Mouse (Mus musculus): ENCODE measurements around the gene Tcte2. TPM values are rescaled to one million over a fixed set of nuclear protein-coding genes. Genes with fewer than 3 reads are reported as not detected.

The Tcte2 gene
- polyA plus RNA-seq, 1 experiment: 0.44 TPM

GRCm38 (mm10) chr17:13746330-13746729 lies 15.3 kb downstream of the Tcte2 start:
- 65% methylated on average over 6 of the region's 6 CpGs for WGBS
- H3K27me3 ChIP-seq (ENCODE audit: control insufficient read depth, insufficient read depth, low read length): no peaks in the 10 kb centered on the region

GRCm38 (mm10) chr17:13745373-13745772 lies 16.3 kb downstream of the Tcte2 start:
- H3K4me3 ChIP-seq (ENCODE audit: low read depth, low read length): no peak overlapping the region
- WGBS: 48% methylated on average over 2 of the region's 2 CpGs
- H3K27ac ChIP-seq (ENCODE audit: insufficient read depth, low read depth, low read length): no peak overlapping the region
- no peaks in the 10 kb centered on the region for H3K27me3 ChIP-seq (ENCODE audit: control insufficient read depth, insufficient read depth, low read length)
- no peaks in the 10 kb centered on the region for H3K36me3 ChIP-seq (ENCODE audit: control insufficient read depth, insufficient read depth, low read length)
- peaks cover 13% of the 10 kb centered on the region; the same call in 1 of the 2 replicates for H3K4me1 ChIP-seq (ENCODE audit: control insufficient read depth, insufficient read depth, insufficient read length, low read length)
- TF ChIP-seq POLR2A (IDR thresholded peaks at IDR 0.05; ENCODE audit: low read depth, low read length) (no peak), CTCF (IDR thresholded peaks at IDR 0.05; ENCODE audit: extremely low read depth, insufficient read length, insufficient replicate concordance, low read depth, low read length) (no peak)

More at GRCm38 (mm10) chr17:13746330-13746729, 15.3 kb downstream of the Tcte2 start:
- no peak overlapping the region for H3K4me3 ChIP-seq (ENCODE audit: low read depth, low read length)
- no peaks in the 10 kb centered on the region for H3K36me3 ChIP-seq (ENCODE audit: control insufficient read depth, insufficient read depth, low read length)
- peaks cover 10% of the 10 kb centered on the region; the same call in 1 of the 2 replicates for H3K4me1 ChIP-seq (ENCODE audit: control insufficient read depth, insufficient read depth, insufficient read length, low read length)
- no peak overlapping the region for H3K27ac ChIP-seq (ENCODE audit: insufficient read depth, low read depth, low read length)
- TF ChIP-seq POLR2A (IDR thresholded peaks at IDR 0.05; ENCODE audit: low read depth, low read length) (no peak), CTCF (IDR thresholded peaks at IDR 0.05; ENCODE audit: extremely low read depth, insufficient read length, insufficient replicate concordance, low read depth, low read length) (no peak)

GRCm38 (mm10) chr17:13744824-13745223 lies 16.8 kb downstream of the Tcte2 start:
- H3K4me3 ChIP-seq (ENCODE audit: low read depth, low read length): no peak overlapping the region
- H3K36me3 ChIP-seq (ENCODE audit: control insufficient read depth, insufficient read depth, low read length): no peaks in the 10 kb centered on the region
- H3K27me3 ChIP-seq (ENCODE audit: control insufficient read depth, insufficient read depth, low read length): no peaks in the 10 kb centered on the region
- no peak for TF ChIP-seq CTCF (IDR thresholded peaks at IDR 0.05; ENCODE audit: extremely low read depth, insufficient read length, insufficient replicate concordance, low read depth, low read length)
- no peak for TF ChIP-seq POLR2A (IDR thresholded peaks at IDR 0.05; ENCODE audit: low read depth, low read length)
- WGBS: 32% methylated on average over 4 of the region's 4 CpGs
- no peak overlapping the region for H3K27ac ChIP-seq (ENCODE audit: insufficient read depth, low read depth, low read length)
- H3K4me1 ChIP-seq (ENCODE audit: control insufficient read depth, insufficient read depth, insufficient read length, low read length): peaks cover 13% of the 10 kb centered on the region; the same call in 1 of the 2 replicates

- Histone ChIP-seq H3K36me3 (ENCODE audit: control insufficient read depth, insufficient read depth, low read length) (no peaks in the 10 kb centered on the region), H3K27me3 (ENCODE audit: control insufficient read depth, insufficient read depth, low read length) (no peaks in the 10 kb centered on the region), H3K27ac (ENCODE audit: insufficient read depth, low read depth, low read length) (no peak overlapping the region), H3K4me1 (ENCODE audit: control insufficient read depth, insufficient read depth, insufficient read length, low read length) (peaks cover 13% of the 10 kb centered on the region; the same call in 1 of the 2 replicates), H3K4me3 (ENCODE audit: low read depth, low read length) (no peak overlapping the region)
- no peak for TF ChIP-seq POLR2A (IDR thresholded peaks at IDR 0.05; ENCODE audit: low read depth, low read length)
- TF ChIP-seq CTCF (IDR thresholded peaks at IDR 0.05; ENCODE audit: extremely low read depth, insufficient read length, insufficient replicate concordance, low read depth, low read length): no peak
- 74% methylated on average over 6 of the region's 6 CpGs for WGBS
These were observed 17.4 kb downstream of the Tcte2 start for GRCm38 (mm10) chr17:13744219-13744618.

- no peak overlapping the region for H3K4me3 ChIP-seq (ENCODE audit: low read depth, low read length)
- TF ChIP-seq POLR2A (IDR thresholded peaks at IDR 0.05; ENCODE audit: low read depth, low read length) (no peak), CTCF (IDR thresholded peaks at IDR 0.05; ENCODE audit: extremely low read depth, insufficient read length, insufficient replicate concordance, low read depth, low read length) (no peak)
- no peaks in the 10 kb centered on the region for H3K27me3 ChIP-seq (ENCODE audit: control insufficient read depth, insufficient read depth, low read length)
- peaks cover 13% of the 10 kb centered on the region; the same call in 1 of the 2 replicates for H3K4me1 ChIP-seq (ENCODE audit: control insufficient read depth, insufficient read depth, insufficient read length, low read length)
- WGBS: 11% methylated on average over 5 of the region's 5 CpGs
- H3K27ac ChIP-seq (ENCODE audit: insufficient read depth, low read depth, low read length): peak overlapping the region; percentile 20; the same call in 1 of the 2 replicates
- H3K36me3 ChIP-seq (ENCODE audit: control insufficient read depth, insufficient read depth, low read length): no peaks in the 10 kb centered on the region
These were observed 17.9 kb downstream of the Tcte2 start for GRCm38 (mm10) chr17:13743709-13744079.

- Histone ChIP-seq H3K4me1 (ENCODE audit: control insufficient read depth, insufficient read depth, insufficient read length, low read length) (peaks cover 13% of the 10 kb centered on the region; the same call in 1 of the 2 replicates), H3K36me3 (ENCODE audit: control insufficient read depth, insufficient read depth, low read length) (no peaks in the 10 kb centered on the region), H3K4me3 (ENCODE audit: low read depth, low read length) (no peak overlapping the region), H3K27me3 (ENCODE audit: control insufficient read depth, insufficient read depth, low read length) (no peaks in the 10 kb centered on the region), H3K27ac (ENCODE audit: insufficient read depth, low read depth, low read length) (peak overlapping the region; percentile 20; the same call in 1 of the 2 replicates)
- TF ChIP-seq CTCF (IDR thresholded peaks at IDR 0.05; ENCODE audit: extremely low read depth, insufficient read length, insufficient replicate concordance, low read depth, low read length) (no peak), POLR2A (IDR thresholded peaks at IDR 0.05; ENCODE audit: low read depth, low read length) (no peak)
- 36% methylated on average over 7 of the region's 7 CpGs for WGBS
These were observed 18.5 kb downstream of the Tcte2 start for GRCm38 (mm10) chr17:13742941-13743708.

- no peak for TF ChIP-seq POLR2A (IDR thresholded peaks at IDR 0.05; ENCODE audit: low read depth, low read length)
- TF ChIP-seq CTCF (IDR thresholded peaks at IDR 0.05; ENCODE audit: extremely low read depth, insufficient read length, insufficient replicate concordance, low read depth, low read length): no peak
- Histone ChIP-seq H3K4me3 (ENCODE audit: low read depth, low read length) (no peak overlapping the region), H3K27me3 (ENCODE audit: control insufficient read depth, insufficient read depth, low read length) (no peaks in the 10 kb centered on the region), H3K4me1 (ENCODE audit: control insufficient read depth, insufficient read depth, insufficient read length, low read length) (peaks cover 13% of the 10 kb centered on the region; the same call in 1 of the 2 replicates), H3K36me3 (ENCODE audit: control insufficient read depth, insufficient read depth, low read length) (no peaks in the 10 kb centered on the region), H3K27ac (ENCODE audit: insufficient read depth, low read depth, low read length) (no peak overlapping the region)
- WGBS: 48% methylated on average over 2 of the region's 2 CpGs
These were observed 19.3 kb downstream of the Tcte2 start for GRCm38 (mm10) chr17:13742334-13742733.
